Mouse (Mus musculus): ENCODE results near the gene Chpt1.

DNA sequence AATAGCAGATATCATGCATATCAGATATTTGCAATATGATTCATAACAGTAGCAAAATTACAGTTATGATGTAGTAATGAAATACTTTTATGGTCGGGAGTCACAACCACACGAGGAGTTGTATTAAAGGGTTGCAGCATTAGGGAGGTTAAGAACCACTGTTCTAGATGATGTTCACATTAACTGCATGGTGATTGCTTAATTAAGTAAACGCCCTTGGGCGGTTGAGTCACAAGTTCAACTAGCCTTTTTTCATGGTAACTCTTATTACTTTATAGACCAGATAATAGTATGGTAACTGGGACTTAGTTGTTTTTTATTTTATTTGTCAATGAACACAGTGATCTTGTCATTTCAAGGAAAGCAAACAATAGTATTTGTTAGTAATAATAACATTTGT lies 100.9 kb downstream of the Chpt1 start:
- TF ChIP-seq CTCF (IDR thresholded peaks at IDR 0.05; ENCODE audit: extremely low read depth, insufficient read length, insufficient replicate concordance, low read depth, low read length) (no peak), POLR2A (IDR thresholded peaks at IDR 0.05; ENCODE audit: low read depth, low read length) (no peak)

Data from small intestine, adult 2 months (tissue).